Mouse (Mus musculus) bone marrow, adult 2 months (tissue): ENCODE data around the gene Zfp763. TPM values are rescaled to one million over a fixed set of nuclear protein-coding genes. Genes with fewer than 3 reads are reported as not detected.
"Not testable (repeated sequence)": the region's sequence is repeated elsewhere in the genome, so short reads cannot be mapped to it uniquely, and the experiment has no call there.

Experiments
- H3K27ac ChIP-seq: fragments of 200-500 bp; 2 replicates; pipeline ENCODE4 v1.5.1; 2012; ENCODE audit warnings: low read depth, mild to moderate bottlenecking, control low read depth, inconsistent platforms, low read length; ENCODE audit not compliant: control insufficient read depth, poor library complexity, insufficient read depth
- H3K4me1 ChIP-seq: fragments of 200-500 bp; 2 replicates; pipeline ENCODE4 v1.6.1; 2011; ENCODE audit warnings: low read length; ENCODE audit not compliant: control insufficient read depth, insufficient read depth
- H3K4me3 ChIP-seq: fragments of 200-500 bp; replicated peaks from 2 replicates; pipeline ENCODE3; 2011; ENCODE audit warnings: mild to moderate bottlenecking, low read depth, low read length, control low read depth; ENCODE audit not compliant: control insufficient read depth
- CTCF ChIP-seq: fragments of 200-500 bp; IDR thresholded peaks from 2 replicates; pipeline ENCODE4 v1.5.1; 2011; ENCODE audit warnings: low read length, control low read depth; ENCODE audit not compliant: control insufficient read depth, insufficient read depth
- POLR2A ChIP-seq: fragments of 200-500 bp; IDR thresholded peaks from 2 replicates; pipeline ENCODE4 v1.6.1; 2011; ENCODE audit warnings: low read depth, mild to moderate bottlenecking, control low read depth, low read length, borderline replicate concordance; ENCODE audit not compliant: control insufficient read depth
- WGBS: fragments of 180-500 bp; shearing (Covaris S2); methylation state at CpG from one replicate; pipeline ENCODE4 v1.1.7; 2018; 5-methylcytosine and 5-hydroxymethylcytosine counted together
- polyA plus RNA-seq: library from polyadenylated mRNA; stranded (reverse); fragments of >200 nt; gene quantifications from 2 replicates; pipeline ENCODE4 v1.2.4, GENCODE M21; 2011; ENCODE audit warnings: low replicate concordance; ENCODE audit not compliant: missing spikeins, insufficient read depth, insufficient read length

Zfp763 gene
- polyA plus RNA-seq: 1.8 and 4.5 TPM in 2 replicates

DNA sequence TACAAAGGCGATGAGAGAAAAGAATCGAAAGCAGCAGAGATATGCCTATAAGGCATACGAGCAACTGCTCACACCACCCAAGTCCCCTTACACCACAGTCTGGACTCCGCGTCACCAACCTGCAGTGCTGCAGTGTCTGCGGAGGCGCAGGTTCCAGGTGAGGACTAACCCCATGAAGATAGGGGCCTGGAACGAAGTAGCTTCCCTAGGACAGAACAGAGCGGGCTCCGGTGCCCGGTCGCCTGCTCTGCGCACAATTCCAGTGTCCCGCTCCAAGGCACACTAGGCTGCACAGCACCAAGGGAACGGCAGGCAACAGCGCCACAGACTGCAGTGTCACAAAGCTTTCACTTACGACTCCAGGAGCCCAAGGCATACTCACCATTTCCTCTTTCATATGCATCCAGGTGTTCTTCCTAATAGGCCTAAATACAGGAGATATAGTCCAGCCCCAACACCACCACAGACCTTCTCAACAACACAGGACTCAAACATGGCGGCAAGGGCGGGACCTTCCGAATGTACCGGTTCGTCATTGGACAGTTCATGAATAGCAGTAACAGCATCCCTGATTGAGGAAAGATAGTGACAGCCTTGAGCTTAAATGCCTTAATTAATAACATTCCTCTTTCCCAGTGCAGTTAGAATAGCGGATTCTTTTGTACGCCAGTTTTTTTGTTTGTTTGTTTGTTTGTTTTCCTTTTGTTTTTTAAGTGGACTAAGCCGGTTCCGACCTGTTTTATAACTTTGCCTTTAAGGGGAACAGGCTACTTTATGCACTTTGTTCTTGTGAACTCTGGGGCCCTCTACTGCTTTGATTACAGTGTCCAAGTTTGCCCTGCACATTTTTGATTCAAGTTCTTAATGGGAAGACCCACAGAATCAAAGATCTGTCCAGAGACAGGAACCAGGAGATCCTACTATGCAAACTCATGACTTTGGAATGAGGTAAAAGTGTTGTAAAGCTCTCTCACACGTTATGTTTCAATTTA, at the start of gene Zfp763:
TSS of gene Zfp763 (minus strand) at position 503 of the 992 bp plus-strand sequence.
- Histone ChIP-seq H3K27ac (no peak within 1 kb of the TSS), H3K4me1 (no peaks in the 10 kb centered on the region), H3K4me3 (peak within 1 kb of the TSS; percentile 90)
- TF ChIP-seq CTCF (no peak), POLR2A (no peak)
- 3% methylated on average over 27 of the region's 27 CpGs for WGBS

DNA sequence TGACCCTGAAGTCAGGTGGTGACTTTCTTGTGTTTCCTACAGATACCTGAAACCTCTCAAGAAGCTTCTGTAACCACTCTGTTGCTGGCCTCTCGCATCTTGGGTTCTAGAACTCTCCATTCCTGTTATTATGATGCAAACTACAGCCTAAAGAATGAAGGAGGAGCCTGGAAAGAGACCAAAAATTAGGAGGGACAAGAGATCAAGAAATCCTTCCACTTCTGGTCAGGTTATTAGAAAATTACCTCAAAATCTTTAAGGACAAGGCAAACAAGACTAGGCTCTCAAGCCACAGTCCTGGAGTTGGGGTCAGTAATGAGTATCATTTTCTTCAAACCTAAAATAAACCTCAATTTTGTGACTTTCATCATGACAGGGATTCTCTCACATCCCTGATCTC, 34.8 kb upstream of the Zfp763 start, which contains the start of gene 4921501E09Rik:
TSS of gene 4921501E09Rik (minus strand) at position 101 of the 400 bp plus-strand sequence.
- no peak within 1 kb of the TSS for H3K4me3 ChIP-seq
- no peak within 1 kb of the TSS for H3K27ac ChIP-seq
- H3K4me1 ChIP-seq: no peaks in the 10 kb centered on the region
- 35% methylated on average over 1 of the region's 1 CpGs for whole genome bisulfite sequencing
- TF ChIP-seq POLR2A: no peak
- TF ChIP-seq CTCF: no peak

DNA sequence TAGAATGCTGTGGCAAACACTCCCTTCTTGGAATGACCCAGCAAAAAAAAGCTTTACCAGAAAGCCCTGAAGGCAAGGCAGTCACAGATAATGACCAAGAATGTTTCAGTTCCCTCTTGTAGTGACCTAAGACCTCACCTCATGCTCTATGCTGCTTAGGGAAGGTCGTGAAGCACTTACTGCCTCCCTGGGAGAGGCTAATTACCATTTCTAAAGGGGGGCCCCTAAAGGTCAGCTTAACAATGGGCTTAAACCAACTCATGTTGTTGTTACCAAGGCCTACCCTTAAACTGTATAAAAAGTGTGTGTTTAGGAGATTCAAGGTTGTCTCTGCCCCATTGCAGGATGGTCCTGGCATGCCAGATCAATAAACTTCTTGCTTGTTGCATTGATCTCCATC, 29.8 kb upstream of the Zfp763 start:
- H3K27ac ChIP-seq: no peak overlapping the region
- no peaks in the 10 kb centered on the region for H3K4me1 ChIP-seq
- no peak overlapping the region for H3K4me3 ChIP-seq
- 0% methylated on average over 1 of the region's 1 CpGs for WGBS
- TF ChIP-seq CTCF: no peak
- no peak for TF ChIP-seq POLR2A

DNA sequence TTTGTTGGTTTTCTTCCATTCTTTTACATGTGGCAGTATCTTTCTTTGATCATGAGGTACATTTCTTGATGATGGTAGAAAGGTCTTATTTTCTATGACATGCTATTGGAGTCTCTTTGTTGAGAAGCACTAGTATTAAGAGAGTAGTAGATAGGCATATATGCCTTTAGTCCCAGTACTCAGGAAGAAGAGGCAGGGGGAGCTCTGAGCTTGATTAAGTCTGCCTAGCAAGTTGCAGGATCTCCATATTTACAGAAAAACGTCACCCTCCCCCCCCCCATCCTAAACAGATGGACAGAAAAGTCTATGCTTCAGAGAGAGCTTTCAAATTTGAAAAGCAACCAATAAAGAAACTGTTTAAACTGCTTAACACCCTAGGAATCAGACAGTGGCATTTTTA, 25.6 kb upstream of the Zfp763 start:
- Histone ChIP-seq H3K4me3 (no peak overlapping the region), H3K4me1 (no peaks in the 10 kb centered on the region), H3K27ac (no peak overlapping the region)
- WGBS: 0% methylated on average over 1 of the region's 1 CpGs
- TF ChIP-seq POLR2A: no peak
- TF ChIP-seq CTCF: no peak

DNA sequence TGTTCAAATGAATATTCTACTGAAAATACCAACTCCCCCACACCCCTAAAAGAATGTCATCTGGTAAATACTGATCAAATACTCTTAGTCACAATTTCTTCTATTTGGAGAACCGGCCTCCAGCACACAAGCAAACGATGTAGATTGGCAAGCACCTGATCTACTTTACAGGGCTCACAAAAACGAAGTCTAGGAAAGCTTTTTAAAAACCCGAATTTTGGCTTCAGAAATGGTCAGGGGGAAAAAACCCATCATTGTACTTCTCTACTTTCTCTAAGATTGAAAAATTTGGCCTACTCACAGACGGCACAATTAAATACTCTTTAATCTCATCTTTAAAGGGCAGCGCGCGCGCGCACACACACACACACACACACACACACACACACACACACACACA, 826 bp downstream of the Zfp763 start:
- Histone ChIP-seq H3K4me1 (no peaks in the 10 kb centered on the region), H3K4me3 (no peak overlapping the region), H3K27ac (no peak overlapping the region)
- TF ChIP-seq CTCF (no peak), POLR2A (no peak)
- WGBS: 9% methylated on average over 10 of the region's 10 CpGs

DNA sequence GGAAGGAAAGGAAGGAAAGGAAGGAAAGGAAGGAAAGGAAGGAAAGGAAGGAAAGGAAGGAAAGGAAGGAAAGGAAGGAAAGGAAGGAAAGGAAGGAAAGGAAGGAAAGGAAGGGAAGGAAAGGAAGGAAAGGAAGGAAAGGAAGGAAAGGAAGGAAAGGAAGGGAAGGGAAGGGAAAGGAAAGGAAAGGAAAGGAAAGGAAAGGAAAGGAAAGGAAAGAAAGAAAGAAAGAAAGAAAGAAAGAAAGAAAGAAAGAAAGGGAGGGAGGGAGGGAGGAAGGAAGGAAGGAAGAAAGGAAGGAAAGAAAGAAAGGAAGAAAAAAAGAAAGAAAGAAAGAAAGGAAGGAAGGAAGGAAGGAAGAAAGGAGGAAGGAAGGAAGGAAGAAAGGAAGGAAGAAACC, 12.8 kb downstream of the Zfp763 start:
- not testable (repeated sequence) for H3K4me3 ChIP-seq, H3K4me1 ChIP-seq

DNA sequence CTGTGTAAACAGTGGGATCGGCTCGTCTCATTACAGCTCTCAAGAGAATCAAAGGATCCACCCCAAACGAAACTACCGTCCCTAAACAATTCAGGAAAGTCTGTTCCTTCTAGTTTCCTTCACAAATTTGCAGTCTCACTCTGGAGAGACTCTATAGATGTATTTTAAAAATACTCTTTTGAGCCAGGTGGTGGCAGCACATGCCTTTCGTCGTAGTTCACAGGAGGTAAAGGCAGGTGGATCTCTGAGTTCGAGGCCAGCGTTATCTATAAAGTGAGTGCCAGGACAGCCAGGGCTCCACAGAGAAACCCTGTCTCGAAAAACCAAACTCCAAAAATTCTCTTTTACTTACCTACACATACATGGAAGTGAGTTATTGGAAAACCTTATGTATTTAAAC, 24.9 kb downstream of the Zfp763 start:
- 35% methylated on average over 9 of the region's 9 CpGs for whole genome bisulfite sequencing
- TF ChIP-seq POLR2A (no peak), CTCF (peak; percentile 16; the same call in 1 of the 2 replicates)
- no peak overlapping the region for H3K27ac ChIP-seq
- H3K4me3 ChIP-seq: no peak overlapping the region
- no peaks in the 10 kb centered on the region for H3K4me1 ChIP-seq

More for the DNA sequence above, 12.8 kb downstream of the Zfp763 start:
- H3K27ac ChIP-seq: not testable (repeated sequence)

DNA sequence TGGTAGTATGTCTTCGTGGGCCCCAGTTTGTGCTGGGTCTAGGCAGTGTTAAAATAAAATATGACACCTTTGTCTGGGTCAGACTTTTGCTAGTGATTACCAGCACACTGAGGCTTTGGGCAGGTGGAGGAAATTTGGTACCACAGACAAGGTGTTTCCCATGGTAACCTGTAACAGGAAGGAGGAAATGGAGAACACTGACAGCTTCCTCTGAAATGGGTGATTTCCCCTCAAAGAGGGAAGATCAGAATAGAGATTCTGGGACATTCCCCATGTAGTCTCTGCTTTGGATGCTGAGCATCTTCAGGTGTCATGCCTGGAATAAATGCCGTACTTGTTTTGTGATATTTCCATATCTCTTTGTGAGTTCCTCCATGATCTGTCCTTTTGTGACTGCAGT, 34.7 kb downstream of the Zfp763 start:
- Histone ChIP-seq H3K4me1 (no peaks in the 10 kb centered on the region), H3K4me3 (no peak overlapping the region), H3K27ac (no peak overlapping the region)
- WGBS: 85% methylated on average over 2 of the region's 2 CpGs
- TF ChIP-seq CTCF (no peak), POLR2A (no peak)
